Mouse (Mus musculus) liver, adult 2 months (tissue): ENCODE results near the gene Stfa2. TPM values are rescaled to one million over a fixed set of nuclear protein-coding genes. Genes with fewer than 3 reads are reported as not detected.
"Not testable (repeated sequence)": the region's sequence is repeated elsewhere in the genome, so short reads cannot be mapped to it uniquely, and the experiment has no call there.

ENCODE experiments used
- DNase-seq: peaks from one replicate; pipeline ENCODE4 v3.0.0-alpha.2; 2011; ENCODE audit warnings: low read depth, low spot score; ENCODE audit errors: extremely low read depth
- H3K27ac ChIP-seq: fragments of 200-500 bp; replicated peaks from 2 replicates; pipeline ENCODE4 v1.5.1; 2012; ENCODE audit warnings: low read depth, mild to moderate bottlenecking, control low read depth, inconsistent platforms, low read length; ENCODE audit not compliant: insufficient read depth
- H3K27me3 ChIP-seq: fragments of 200-500 bp; 2 replicates; pipeline ENCODE4 v1.6.1; 2012; ENCODE audit warnings: mild to moderate bottlenecking, moderate library complexity, low read length, inconsistent platforms; ENCODE audit not compliant: control insufficient read depth, insufficient read depth
- H3K36me3 ChIP-seq: fragments of 200-500 bp; 2 replicates; pipeline ENCODE4 v1.6.1; 2012; ENCODE audit warnings: low read length, inconsistent platforms; ENCODE audit not compliant: control insufficient read depth, insufficient read depth
- H3K4me1 ChIP-seq: fragments of 200-500 bp; 2 replicates; pipeline ENCODE4 v1.6.1; 2011; ENCODE audit warnings: low read length; ENCODE audit not compliant: control insufficient read depth, insufficient read depth
- H3K4me3 ChIP-seq: fragments of 200-500 bp; 2 replicates; pipeline ENCODE4 v1.5.1; 2011; ENCODE audit warnings: low read depth, mild to moderate bottlenecking, control low read depth, low read length, moderate library complexity; ENCODE audit not compliant: insufficient read depth
- H3K79me2 ChIP-seq: fragments of 200-500 bp; 2 replicates; pipeline ENCODE4 v1.6.1; 2012; ENCODE audit warnings: inconsistent platforms, mild to moderate bottlenecking, low read length, moderate library complexity; ENCODE audit not compliant: control insufficient read depth, insufficient read depth
- H3K9ac ChIP-seq: fragments of 200-500 bp; 2 replicates; pipeline ENCODE4 v1.6.1; 2012; ENCODE audit warnings: low read depth, mild to moderate bottlenecking, control low read depth, inconsistent platforms, low read length
- CTCF ChIP-seq: fragments of 200-500 bp; IDR thresholded peaks from 2 replicates; pipeline ENCODE4 v1.5.1; 2011; ENCODE audit warnings: low read depth, low read length, control low read depth
- POLR2A ChIP-seq: fragments of 200-500 bp; IDR thresholded peaks from 2 replicates; pipeline ENCODE4 v1.6.1; 2011; ENCODE audit warnings: low read length, control low read depth; ENCODE audit not compliant: insufficient read depth; ENCODE audit errors: extremely low read depth
- WGBS: fragments of 180-500 bp; shearing (Covaris S2); methylation state at CpG from one replicate; pipeline ENCODE4 v1.1.7; 2018; 5-methylcytosine and 5-hydroxymethylcytosine counted together
- polyA plus RNA-seq: library from polyadenylated mRNA; depleted of rRNA; stranded (reverse); fragments of >200 nt; gene quantifications from 2 replicates; pipeline ENCODE4 v1.2.3, GENCODE M21; 2012; rRNA removed
- total RNA-seq: library from RNA; depleted of rRNA; stranded (reverse); fragments of >200 nt; gene quantifications from 2 replicates; pipeline ENCODE4 v1.2.3, GENCODE M21; 2014; rRNA removed

Stfa2 gene
- total RNA-seq (not detected in 2 replicates), polyA plus RNA-seq (not detected in 2 replicates)

DNA sequence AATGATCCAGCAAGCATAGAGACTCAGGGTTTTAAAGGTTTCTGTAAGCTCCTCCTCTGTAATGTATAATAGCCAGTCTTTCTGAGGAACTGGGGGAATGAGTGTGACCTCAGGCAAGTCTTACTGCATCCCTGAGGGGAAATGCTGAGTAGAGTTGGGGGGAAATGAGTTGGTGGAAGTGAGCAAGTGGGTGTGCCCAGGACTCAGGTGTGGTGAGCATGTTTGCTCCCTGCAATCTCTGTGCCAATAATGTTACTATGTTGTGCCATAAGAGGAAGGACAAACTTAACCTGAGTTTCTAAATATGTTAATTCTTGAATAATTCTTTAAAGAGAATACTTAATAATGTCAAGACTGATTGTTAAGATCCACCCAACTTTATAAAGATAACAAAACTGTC, at the start of gene Stfa2:
Gene Stfa2, minus strand, starts transcription at position 101 of the 400 bp plus-strand sequence.
- Histone ChIP-seq H3K4me3 (no peak within 1 kb of the TSS), H3K27me3 (no peaks in the 10 kb centered on the region), H3K36me3 (no peaks in the 10 kb centered on the region), H3K9ac (no peak within 1 kb of the TSS), H3K79me2 (no peaks in the 10 kb centered on the region), H3K4me1 (no peaks in the 10 kb centered on the region), H3K27ac (no peak within 1 kb of the TSS)
- DNase-seq, result no peak
- no peak for TF ChIP-seq POLR2A
- no peak for TF ChIP-seq CTCF

DNA sequence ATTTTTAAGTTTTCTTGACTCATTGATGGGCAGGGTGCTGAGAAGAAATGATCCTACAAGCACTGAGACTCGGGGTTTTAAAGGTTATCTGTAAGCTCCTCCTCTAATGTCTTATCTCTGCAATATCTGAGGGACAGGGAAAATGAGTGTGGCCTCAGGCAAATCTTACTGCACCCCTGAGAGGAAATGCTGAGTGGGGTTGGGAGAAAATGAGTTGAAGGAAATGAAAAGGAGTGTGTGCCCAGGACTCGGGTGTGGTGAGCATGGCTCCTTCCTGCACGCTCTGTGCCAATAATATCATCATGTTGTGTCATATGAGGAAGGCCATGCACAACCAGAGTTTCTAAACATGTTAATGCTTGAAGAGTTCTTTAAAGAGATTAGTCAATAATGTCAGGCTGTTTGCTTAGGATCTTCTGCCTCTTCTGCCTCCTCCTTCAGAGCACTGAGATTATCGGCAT, 47.1 kb upstream of the Stfa2 start, which contains the start of gene Stfa3:
Gene Stfa3, minus strand, starts transcription at position 51 of the 461 bp plus-strand sequence.
- 73% methylated on average over 4 of the region's 4 CpGs for WGBS
- no peak within 1 kb of the TSS for H3K4me3 ChIP-seq
- DNase-seq, result no peak
- no peak within 1 kb of the TSS for H3K9ac ChIP-seq
- H3K27ac ChIP-seq, result no peak within 1 kb of the TSS
- no peak for TF ChIP-seq CTCF
- no peak for TF ChIP-seq POLR2A
- no peaks in the 10 kb centered on the region for H3K36me3 ChIP-seq
- no peaks in the 10 kb centered on the region for H3K27me3 ChIP-seq
- no peaks in the 10 kb centered on the region for H3K79me2 ChIP-seq
- H3K4me1 ChIP-seq, result no peaks in the 10 kb centered on the region

DNA sequence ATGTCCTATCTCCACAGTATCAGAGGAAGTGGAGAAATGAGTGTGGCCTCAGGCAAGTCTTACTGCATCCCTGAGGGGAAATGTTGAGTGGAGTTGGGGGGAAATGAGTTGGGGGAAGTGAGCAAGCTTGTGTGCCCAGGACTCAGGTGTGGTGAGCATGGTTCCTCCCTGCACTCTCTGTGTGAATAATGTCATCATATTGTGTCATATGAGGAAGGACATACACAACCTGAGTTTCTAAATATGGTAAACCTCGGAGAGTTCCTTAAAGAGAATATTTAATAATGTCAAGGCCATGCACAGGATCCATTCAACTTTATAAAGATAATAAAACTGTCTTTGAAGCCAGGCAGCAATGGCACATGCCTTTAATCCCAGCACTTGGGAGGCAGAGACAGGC, 12.7 kb upstream of the Stfa2 start:
- not testable (repeated sequence) for DNase-seq, H3K79me2 ChIP-seq, H3K36me3 ChIP-seq, H3K9ac ChIP-seq, H3K4me3 ChIP-seq, H3K27ac ChIP-seq, H3K4me1 ChIP-seq, H3K27me3 ChIP-seq
- WGBS, result 90% methylated on average over 1 of the region's 1 CpGs

DNA sequence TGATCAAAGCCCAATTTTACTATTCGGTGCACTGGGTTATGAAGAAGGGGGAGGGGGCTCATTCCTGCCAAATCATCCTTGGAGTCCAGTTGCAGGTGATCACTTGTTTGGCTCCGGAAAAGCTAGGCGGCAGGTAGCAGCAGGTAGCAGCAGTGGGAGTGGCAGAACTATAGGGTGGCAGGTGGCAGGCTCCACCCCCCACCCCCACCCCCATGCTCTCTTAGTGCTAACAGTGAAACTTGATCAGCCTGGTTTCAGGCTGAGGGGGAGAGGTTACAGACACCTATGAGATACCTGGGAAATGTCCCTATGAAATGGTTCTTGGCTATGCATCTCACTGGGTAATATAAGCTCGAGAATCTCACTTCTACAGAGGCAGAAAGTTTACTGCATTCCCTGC, 19.2 kb downstream of the Stfa2 start:
- 15% methylated on average over 4 of the region's 4 CpGs for WGBS
- H3K79me2 ChIP-seq, result no peaks in the 10 kb centered on the region
- H3K4me1 ChIP-seq, result no peaks in the 10 kb centered on the region
- no peak overlapping the region for H3K27ac ChIP-seq
- no peak overlapping the region for H3K9ac ChIP-seq
- H3K27me3 ChIP-seq, result no peaks in the 10 kb centered on the region
- H3K4me3 ChIP-seq, result no peak overlapping the region
- no peaks in the 10 kb centered on the region for H3K36me3 ChIP-seq
- TF ChIP-seq POLR2A (no peak), CTCF (no peak)
- no peak for DNase-seq

DNA sequence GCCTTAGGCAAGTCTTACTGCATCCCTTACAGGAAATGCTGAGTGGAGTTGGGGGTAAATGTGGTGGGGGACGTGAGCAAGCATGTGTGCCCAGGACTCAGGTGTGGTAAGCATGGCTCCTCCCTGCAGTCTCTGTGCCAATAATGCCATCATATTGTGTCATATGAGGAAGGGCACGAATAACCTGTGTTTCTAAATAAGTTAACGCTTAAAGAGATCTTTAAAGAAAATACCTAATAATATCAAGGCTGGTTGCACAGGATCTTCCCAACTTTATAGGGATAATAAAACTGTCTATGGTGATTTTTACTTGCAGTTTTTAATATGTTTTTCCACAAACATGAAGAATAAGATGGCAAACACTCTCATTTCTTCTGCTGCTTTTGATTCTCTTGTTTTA, 40.6 kb downstream of the Stfa2 start, which contains the start of gene BC100530:
Gene BC100530, minus strand, starts transcription at position 101 of the 400 bp plus-strand sequence.
- H3K4me1 ChIP-seq, H3K27ac ChIP-seq, DNase-seq: not testable (repeated sequence)

More for the DNA sequence above, 40.6 kb downstream of the Stfa2 start, which contains the start of gene BC100530:
- WGBS, result 76% methylated on average over 3 of the region's 3 CpGs
- H3K79me2 ChIP-seq, H3K36me3 ChIP-seq, H3K4me3 ChIP-seq, H3K27me3 ChIP-seq, H3K9ac ChIP-seq: not testable (repeated sequence)

Other genes with a start within 250 kb of the Stfa2 start
- gene Gm5483, start 224.2 kb downstream of the Stfa2 start, total RNA-seq, result not detected in 2 replicates
- not detected in 2 replicates for gene Gm5483, start 224.2 kb downstream of the Stfa2 start, polyA plus RNA-seq
- not detected in 2 replicates for gene Gm5416, start 198.1 kb downstream of the Stfa2 start, total RNA-seq
- gene Gm5416, start 198.1 kb downstream of the Stfa2 start, polyA plus RNA-seq, result not detected in 2 replicates
- gene 2010005H15Rik, start 187.0 kb downstream of the Stfa2 start, total RNA-seq, result not detected in 2 replicates
- gene 2010005H15Rik, start 187.0 kb downstream of the Stfa2 start, polyA plus RNA-seq, result not detected in 2 replicates
- not detected in 2 replicates for gene Stfa1, start 131.5 kb downstream of the Stfa2 start, total RNA-seq
- gene Stfa1, start 131.5 kb downstream of the Stfa2 start, polyA plus RNA-seq, result not detected in 2 replicates
- not detected in 2 replicates for gene BC117090, start 74.1 kb downstream of the Stfa2 start, total RNA-seq
- gene BC117090, start 74.1 kb downstream of the Stfa2 start, polyA plus RNA-seq, result not detected in 2 replicates
- not detected in 2 replicates for gene BC100530, start 40.7 kb downstream of the Stfa2 start, total RNA-seq
- not detected in 2 replicates for gene BC100530, start 40.7 kb downstream of the Stfa2 start, polyA plus RNA-seq
- gene Stfa3, start 46.9 kb upstream of the Stfa2 start, total RNA-seq, result not detected in 2 replicates
- not detected in 2 replicates for gene Stfa3, start 46.9 kb upstream of the Stfa2 start, polyA plus RNA-seq
- gene Casr, start 153.7 kb upstream of the Stfa2 start, total RNA-seq, result not detected in 2 replicates
- not detected in 2 replicates for gene Casr, start 153.7 kb upstream of the Stfa2 start, polyA plus RNA-seq